Mouse (Mus musculus): ENCODE measurements around the gene Lpar5. TPM values are rescaled to one million over a fixed set of nuclear protein-coding genes. Genes with fewer than 3 reads are reported as not detected.
A peak's percentile ranks its signal among the peaks of the same experiment; 100 is the strongest.

Gene Lpar5
- polyA plus RNA-seq, 1 experiment from 2014 or later = 6.4 TPM

GRCm38 (mm10) chr6:125040221-125040620, 27.5 kb upstream of the Lpar5 start:
- peak overlapping the region; percentile 69 for H3K4me3 ChIP-seq (ENCODE audit: low read depth, low read length)
- DNase-seq (ENCODE audit: low spot score) = no peak
- H3K9me3 ChIP-seq (ENCODE audit: control insufficient read depth, low read length) = no peaks in the 10 kb centered on the region
- TF ChIP-seq EP300 (optimal IDR thresholded peaks at IDR 0.05) (no peak), CTCF (IDR thresholded peaks at IDR 0.05; ENCODE audit: low read depth) (no peak)
- peak overlapping the region; percentile 77 for H3K27ac ChIP-seq (replicated peaks)
- peak overlapping the region; percentile 80 for H3K9ac ChIP-seq (ENCODE audit: low read length)
- no peaks in the 10 kb centered on the region for H3K27me3 ChIP-seq (ENCODE audit: control insufficient read depth, insufficient read depth, low read length)
- no peak for ATAC-seq (ENCODE audit: low FRiP score, low TSS enrichment)
- H3K36me3 ChIP-seq (ENCODE audit: control insufficient read depth, insufficient read depth, low read length) = peaks cover 14% of the 10 kb centered on the region
- whole genome bisulfite sequencing = 11% methylated on average over 7 of the region's 7 CpGs
- H3K4me1 ChIP-seq (replicated peaks; ENCODE audit: control insufficient read depth, insufficient read depth) = no peaks in the 10 kb centered on the region
- peak overlapping the region; percentile 63 for H3K4me2 ChIP-seq (replicated peaks; ENCODE audit: low read depth)

GRCm38 (mm10) chr6:125041047-125041446, 26.7 kb upstream of the Lpar5 start:
- peak; percentile 60 for ATAC-seq (ENCODE audit: low FRiP score, low TSS enrichment)
- peak overlapping the region; percentile 49 for H3K27ac ChIP-seq (replicated peaks)
- H3K9me3 ChIP-seq (ENCODE audit: control insufficient read depth, low read length) = no peaks in the 10 kb centered on the region
- H3K27me3 ChIP-seq (ENCODE audit: control insufficient read depth, insufficient read depth, low read length) = no peaks in the 10 kb centered on the region
- TF ChIP-seq CTCF (IDR thresholded peaks at IDR 0.05; ENCODE audit: low read depth) = no peak
- TF ChIP-seq EP300 (optimal IDR thresholded peaks at IDR 0.05) = no peak
- DNase-seq (ENCODE audit: low spot score) = peak; percentile 42
- peaks cover 8% of the 10 kb centered on the region; the same call in 1 of the 2 replicates for H3K36me3 ChIP-seq (ENCODE audit: control insufficient read depth, insufficient read depth, low read length)
- no peak overlapping the region for H3K4me2 ChIP-seq (replicated peaks; ENCODE audit: low read depth)
- H3K4me1 ChIP-seq (replicated peaks; ENCODE audit: control insufficient read depth, insufficient read depth) = no peaks in the 10 kb centered on the region
- H3K4me3 ChIP-seq (ENCODE audit: low read depth, low read length) = no peak overlapping the region
- no peak overlapping the region for H3K9ac ChIP-seq (ENCODE audit: low read length)
- 61% methylated on average over 7 of the region's 7 CpGs for WGBS

- TF ChIP-seq EP300 (optimal IDR thresholded peaks at IDR 0.05) (no peak), CTCF (IDR thresholded peaks at IDR 0.05; ENCODE audit: low read depth) (no peak)
- DNase-seq (ENCODE audit: low spot score) (no peak), ATAC-seq (ENCODE audit: low FRiP score, low TSS enrichment) (no peak)
- Histone ChIP-seq H3K9me3 (ENCODE audit: control insufficient read depth, low read length) (no peaks in the 10 kb centered on the region), H3K27ac (replicated peaks) (no peak overlapping the region), H3K9ac (ENCODE audit: low read length) (no peak overlapping the region), H3K4me2 (replicated peaks; ENCODE audit: low read depth) (no peak overlapping the region), H3K4me3 (ENCODE audit: low read depth, low read length) (no peak overlapping the region), H3K27me3 (ENCODE audit: control insufficient read depth, insufficient read depth, low read length) (no peaks in the 10 kb centered on the region), H3K36me3 (ENCODE audit: control insufficient read depth, insufficient read depth, low read length) (peaks cover 6% of the 10 kb centered on the region; the same call in 1 of the 2 replicates), H3K4me1 (replicated peaks; ENCODE audit: control insufficient read depth, insufficient read depth) (no peaks in the 10 kb centered on the region)
- 91% methylated on average over 7 of the region's 7 CpGs for WGBS
Observed at GRCm38 (mm10) chr6:125042081-125042480, 25.6 kb upstream of the Lpar5 start.

GRCm38 (mm10) chr6:125046691-125047090, 21.0 kb upstream of the Lpar5 start:
- DNase-seq (ENCODE audit: low spot score) (peak; percentile 86), ATAC-seq (ENCODE audit: low FRiP score, low TSS enrichment) (peak; percentile 65)
- Histone ChIP-seq H3K36me3 (ENCODE audit: control insufficient read depth, insufficient read depth, low read length) (peaks cover 32% of the 10 kb centered on the region), H3K4me2 (replicated peaks; ENCODE audit: low read depth) (no peak overlapping the region), H3K9me3 (ENCODE audit: control insufficient read depth, low read length) (no peaks in the 10 kb centered on the region), H3K9ac (ENCODE audit: low read length) (no peak overlapping the region), H3K27ac (replicated peaks) (no peak overlapping the region), H3K27me3 (ENCODE audit: control insufficient read depth, insufficient read depth, low read length) (no peaks in the 10 kb centered on the region), H3K4me3 (ENCODE audit: low read depth, low read length) (no peak overlapping the region), H3K4me1 (replicated peaks; ENCODE audit: control insufficient read depth, insufficient read depth) (no peaks in the 10 kb centered on the region)
- 30% methylated on average over 5 of the region's 5 CpGs for WGBS
- TF ChIP-seq EP300 (optimal IDR thresholded peaks at IDR 0.05) = no peak
- peak; percentile 95 for TF ChIP-seq CTCF (IDR thresholded peaks at IDR 0.05; ENCODE audit: low read depth)

- no peak within 1 kb of the TSS for H3K4me3 ChIP-seq (ENCODE audit: low read depth, low read length)
- H3K27me3 ChIP-seq (ENCODE audit: control insufficient read depth, insufficient read depth, low read length) = no peaks in the 10 kb centered on the region
- peaks cover 32% of the 10 kb centered on the region for H3K36me3 ChIP-seq (ENCODE audit: control insufficient read depth, insufficient read depth, low read length)
- no peaks in the 10 kb centered on the region for H3K4me1 ChIP-seq (replicated peaks; ENCODE audit: control insufficient read depth, insufficient read depth)
- TF ChIP-seq EP300 (optimal IDR thresholded peaks at IDR 0.05) (no peak), CTCF (IDR thresholded peaks at IDR 0.05; ENCODE audit: low read depth) (no peak)
- no peak within 1 kb of the TSS for H3K9ac ChIP-seq (ENCODE audit: low read length)
- H3K27ac ChIP-seq (replicated peaks) = no peak within 1 kb of the TSS
- WGBS = 38% methylated on average over 20 of the region's 20 CpGs
- no peaks in the 10 kb centered on the region for H3K9me3 ChIP-seq (ENCODE audit: control insufficient read depth, low read length)
- DNase-seq (ENCODE audit: low spot score) (peak; percentile 61), ATAC-seq (ENCODE audit: low FRiP score, low TSS enrichment) (no peak)
- H3K4me2 ChIP-seq (replicated peaks; ENCODE audit: low read depth) = no peak within 1 kb of the TSS
Observed at GRCm38 (mm10) chr6:125049678-125050077, 18.0 kb upstream of the Lpar5 start, which contains the start of gene Acrbp. Gene Acrbp (plus strand): TSS chr6:125049689.

GRCm38 (mm10) chr6:125051237-125051636, 16.5 kb upstream of the Lpar5 start:
- H3K4me1 ChIP-seq (replicated peaks; ENCODE audit: control insufficient read depth, insufficient read depth) = no peaks in the 10 kb centered on the region
- ATAC-seq (ENCODE audit: low FRiP score, low TSS enrichment) = no peak
- H3K27ac ChIP-seq (replicated peaks) = no peak overlapping the region
- 65% methylated on average over 5 of the region's 5 CpGs for WGBS
- no peaks in the 10 kb centered on the region for H3K9me3 ChIP-seq (ENCODE audit: control insufficient read depth, low read length)
- no peak for TF ChIP-seq EP300 (optimal IDR thresholded peaks at IDR 0.05)
- TF ChIP-seq CTCF (IDR thresholded peaks at IDR 0.05; ENCODE audit: low read depth) = peak; percentile 60
- no peak overlapping the region for H3K9ac ChIP-seq (ENCODE audit: low read length)
- DNase-seq (ENCODE audit: low spot score) = no peak
- no peak overlapping the region for H3K4me2 ChIP-seq (replicated peaks; ENCODE audit: low read depth)
- no peak overlapping the region for H3K4me3 ChIP-seq (ENCODE audit: low read depth, low read length)
- H3K27me3 ChIP-seq (ENCODE audit: control insufficient read depth, insufficient read depth, low read length) = no peaks in the 10 kb centered on the region
- peaks cover 32% of the 10 kb centered on the region for H3K36me3 ChIP-seq (ENCODE audit: control insufficient read depth, insufficient read depth, low read length)

All from stomach, postnatal 0 days (tissue).